Mouse (Mus musculus): ENCODE data around the gene Kbtbd12. TPM values are rescaled to one million over a fixed set of nuclear protein-coding genes. Genes with fewer than 3 reads are reported as not detected.

Gene Kbtbd12
- polyA plus RNA-seq, 1 experiment from 2014 or later, result not detected

DNA sequence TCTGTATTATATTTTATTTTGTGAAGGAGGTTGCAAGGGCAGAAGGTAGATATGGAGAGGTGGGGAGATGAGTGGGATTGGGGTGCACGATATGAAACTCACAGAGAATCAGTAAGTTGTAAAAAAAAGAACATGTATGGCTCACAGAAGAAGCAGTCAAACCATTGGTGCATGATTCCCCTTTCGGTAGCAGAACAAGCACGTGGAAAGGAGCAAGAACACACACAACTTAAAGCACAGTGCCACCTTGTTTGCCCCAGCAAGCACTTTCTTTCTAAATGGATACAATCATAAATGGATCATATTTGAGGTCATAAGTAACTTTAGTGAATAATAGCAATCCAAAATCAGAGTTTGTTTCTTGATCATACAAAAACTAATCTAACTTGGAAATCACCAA lies 24.5 kb upstream of the Kbtbd12 start:
- Histone ChIP-seq H3K9me3 (ENCODE audit: low read depth, low read length) (no peaks in the 10 kb centered on the region), H3K4me3 (ENCODE audit: low read depth, low read length) (no peak overlapping the region), H3K9ac (no peak overlapping the region), H3K36me3 (ENCODE audit: insufficient read depth) (no peaks in the 10 kb centered on the region), H3K27ac (ENCODE audit: low read depth) (no peak overlapping the region), H3K4me1 (ENCODE audit: insufficient read depth) (no peaks in the 10 kb centered on the region), H3K4me2 (no peak overlapping the region), H3K27me3 (ENCODE audit: insufficient read depth, low read length) (no peaks in the 10 kb centered on the region)
- TF ChIP-seq CTCF (IDR thresholded peaks at IDR 0.05; ENCODE audit: low read depth), result no peak
- 77% methylated on average over 3 of the region's 3 CpGs for WGBS
- ATAC-seq (ENCODE audit: insufficient read depth), result no peak
- DNase-seq, result no peak

DNA sequence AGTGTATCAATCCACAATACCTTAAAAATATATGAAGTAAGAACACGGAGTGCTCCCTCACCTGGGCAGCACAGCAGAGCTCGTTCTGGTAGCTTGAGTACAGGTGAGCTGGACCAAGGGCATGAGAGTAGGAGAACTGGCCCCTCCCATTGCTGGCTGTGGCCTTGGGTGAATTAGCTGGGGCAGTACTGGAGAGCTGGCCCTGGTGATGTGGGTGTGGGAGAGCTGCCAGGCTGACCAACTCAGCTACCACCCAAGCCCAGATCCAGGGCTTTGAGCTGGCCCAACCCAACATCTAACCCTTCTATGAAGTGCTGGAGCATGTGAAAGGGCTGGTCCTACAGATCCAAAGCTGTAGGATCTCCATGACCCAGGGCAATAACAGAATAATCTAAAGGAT lies 23.9 kb upstream of the Kbtbd12 start:
- H3K4me2 ChIP-seq, result no peak overlapping the region
- TF ChIP-seq CTCF (IDR thresholded peaks at IDR 0.05; ENCODE audit: low read depth), result no peak
- H3K9ac ChIP-seq, result no peak overlapping the region
- no peaks in the 10 kb centered on the region for H3K36me3 ChIP-seq (ENCODE audit: insufficient read depth)
- no peak for DNase-seq
- no peak for ATAC-seq (ENCODE audit: insufficient read depth)
- H3K4me3 ChIP-seq (ENCODE audit: low read depth, low read length), result no peak overlapping the region
- H3K4me1 ChIP-seq (ENCODE audit: insufficient read depth), result no peaks in the 10 kb centered on the region
- no peaks in the 10 kb centered on the region for H3K9me3 ChIP-seq (ENCODE audit: low read depth, low read length)
- no peaks in the 10 kb centered on the region for H3K27me3 ChIP-seq (ENCODE audit: insufficient read depth, low read length)
- 65% methylated on average over 2 of the region's 2 CpGs for WGBS
- H3K27ac ChIP-seq (ENCODE audit: low read depth), result no peak overlapping the region

DNA sequence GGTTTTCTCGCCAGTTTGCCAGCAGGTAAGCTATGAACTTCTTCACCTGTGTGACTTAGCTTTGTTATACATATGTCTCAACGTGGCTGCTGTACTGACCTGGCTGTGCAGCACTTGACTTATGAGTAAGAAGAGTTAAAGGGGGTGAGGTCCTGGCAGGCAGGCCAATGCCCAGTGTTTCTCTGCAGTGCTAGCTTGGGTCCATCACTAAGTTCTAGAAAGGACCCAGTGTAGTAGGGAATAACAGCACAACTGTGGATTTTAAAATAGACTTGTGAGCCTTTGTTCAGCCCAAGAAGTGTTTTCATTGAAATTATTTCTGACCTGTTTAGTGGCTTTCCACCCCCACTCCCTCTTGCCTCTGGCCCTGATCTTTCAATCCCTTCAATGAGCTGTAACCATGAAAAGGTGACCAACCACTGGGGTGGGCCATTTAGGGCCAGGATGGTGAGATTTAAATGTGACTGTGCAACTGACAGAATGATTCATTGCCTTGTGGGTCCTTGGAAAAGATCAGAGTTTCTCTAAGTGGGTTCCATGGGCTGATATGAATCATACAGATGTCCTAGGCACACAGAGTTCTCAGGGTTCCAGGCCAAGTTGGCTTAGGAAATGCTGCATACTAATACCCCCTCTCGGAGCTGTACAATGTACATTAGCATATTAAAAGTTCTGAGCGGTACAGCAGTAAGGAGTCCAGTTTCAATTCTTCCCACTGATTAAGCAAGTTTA lies 10.0 kb upstream of the Kbtbd12 start:
- no peak overlapping the region for H3K4me3 ChIP-seq (ENCODE audit: low read depth, low read length)
- no peak overlapping the region for H3K9ac ChIP-seq
- no peaks in the 10 kb centered on the region for H3K9me3 ChIP-seq (ENCODE audit: low read depth, low read length)
- DNase-seq (no peak), ATAC-seq (ENCODE audit: insufficient read depth) (no peak)
- H3K27ac ChIP-seq (ENCODE audit: low read depth), result no peak overlapping the region
- H3K36me3 ChIP-seq (ENCODE audit: insufficient read depth), result no peaks in the 10 kb centered on the region
- H3K4me2 ChIP-seq, result no peak overlapping the region
- no peaks in the 10 kb centered on the region for H3K27me3 ChIP-seq (ENCODE audit: insufficient read depth, low read length)
- TF ChIP-seq CTCF (IDR thresholded peaks at IDR 0.05; ENCODE audit: low read depth), result no peak
- no peaks in the 10 kb centered on the region for H3K4me1 ChIP-seq (ENCODE audit: insufficient read depth)
- WGBS, result 80% methylated on average over 4 of the region's 4 CpGs

DNA sequence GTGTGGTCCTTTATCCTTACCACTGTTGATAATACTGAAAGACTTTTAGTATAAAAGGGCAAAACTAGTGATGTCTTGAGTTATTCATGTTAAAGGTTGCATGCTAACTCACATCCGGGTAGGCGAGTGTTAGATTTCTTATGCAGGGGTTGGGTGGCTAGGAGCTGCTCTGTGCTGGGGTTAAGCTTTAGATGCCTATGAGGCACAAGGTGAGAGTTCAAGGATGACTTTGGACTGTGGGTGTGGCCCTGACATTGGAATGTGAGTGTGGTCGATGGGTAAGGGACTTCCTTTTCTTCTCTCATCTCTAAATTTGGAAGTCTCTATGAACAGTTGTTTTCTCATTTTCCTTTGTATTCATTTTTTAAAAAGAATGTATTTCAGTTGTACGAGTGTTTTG lies 7.0 kb upstream of the Kbtbd12 start:
- H3K9me3 ChIP-seq (ENCODE audit: low read depth, low read length), result no peaks in the 10 kb centered on the region
- ATAC-seq (ENCODE audit: insufficient read depth) (no peak), DNase-seq (no peak)
- H3K27me3 ChIP-seq (ENCODE audit: insufficient read depth, low read length), result no peaks in the 10 kb centered on the region
- no peak overlapping the region for H3K4me2 ChIP-seq
- H3K36me3 ChIP-seq (ENCODE audit: insufficient read depth), result no peaks in the 10 kb centered on the region
- WGBS, result 71% methylated on average over 4 of the region's 4 CpGs
- no peak overlapping the region for H3K9ac ChIP-seq
- TF ChIP-seq CTCF (IDR thresholded peaks at IDR 0.05; ENCODE audit: low read depth), result no peak
- no peak overlapping the region for H3K4me3 ChIP-seq (ENCODE audit: low read depth, low read length)
- no peaks in the 10 kb centered on the region for H3K4me1 ChIP-seq (ENCODE audit: insufficient read depth)
- no peak overlapping the region for H3K27ac ChIP-seq (ENCODE audit: low read depth)

GRCm38 (mm10) chr6:88641346-88641920 lies 3.7 kb upstream of the Kbtbd12 start:
- no peaks in the 10 kb centered on the region for H3K36me3 ChIP-seq (ENCODE audit: insufficient read depth)
- ATAC-seq (ENCODE audit: insufficient read depth) (no peak), DNase-seq (no peak)
- 70% methylated on average over 4 of the region's 4 CpGs for WGBS
- no peak for TF ChIP-seq CTCF (IDR thresholded peaks at IDR 0.05; ENCODE audit: low read depth)
- H3K9me3 ChIP-seq (ENCODE audit: low read depth, low read length), result no peaks in the 10 kb centered on the region
- H3K4me2 ChIP-seq, result no peak overlapping the region
- no peaks in the 10 kb centered on the region for H3K4me1 ChIP-seq (ENCODE audit: insufficient read depth)
- H3K27me3 ChIP-seq (ENCODE audit: insufficient read depth, low read length), result no peaks in the 10 kb centered on the region
- H3K27ac ChIP-seq (ENCODE audit: low read depth), result no peak overlapping the region
- no peak overlapping the region for H3K4me3 ChIP-seq (ENCODE audit: low read depth, low read length)
- no peak overlapping the region for H3K9ac ChIP-seq

- Histone ChIP-seq H3K4me2 (peak overlapping the region; percentile 36), H3K27ac (ENCODE audit: low read depth) (no peak overlapping the region), H3K9ac (no peak overlapping the region), H3K36me3 (ENCODE audit: insufficient read depth) (no peaks in the 10 kb centered on the region), H3K9me3 (ENCODE audit: low read depth, low read length) (no peaks in the 10 kb centered on the region), H3K4me3 (ENCODE audit: low read depth, low read length) (no peak overlapping the region), H3K27me3 (ENCODE audit: insufficient read depth, low read length) (no peaks in the 10 kb centered on the region), H3K4me1 (ENCODE audit: insufficient read depth) (no peaks in the 10 kb centered on the region)
- WGBS, result 47% methylated on average over 3 of the region's 3 CpGs
- no peak for TF ChIP-seq CTCF (IDR thresholded peaks at IDR 0.05; ENCODE audit: low read depth)
- DNase-seq (no peak), ATAC-seq (ENCODE audit: insufficient read depth) (no peak)
Observed at GRCm38 (mm10) chr6:88640331-88640730, 2.6 kb upstream of the Kbtbd12 start.

DNA sequence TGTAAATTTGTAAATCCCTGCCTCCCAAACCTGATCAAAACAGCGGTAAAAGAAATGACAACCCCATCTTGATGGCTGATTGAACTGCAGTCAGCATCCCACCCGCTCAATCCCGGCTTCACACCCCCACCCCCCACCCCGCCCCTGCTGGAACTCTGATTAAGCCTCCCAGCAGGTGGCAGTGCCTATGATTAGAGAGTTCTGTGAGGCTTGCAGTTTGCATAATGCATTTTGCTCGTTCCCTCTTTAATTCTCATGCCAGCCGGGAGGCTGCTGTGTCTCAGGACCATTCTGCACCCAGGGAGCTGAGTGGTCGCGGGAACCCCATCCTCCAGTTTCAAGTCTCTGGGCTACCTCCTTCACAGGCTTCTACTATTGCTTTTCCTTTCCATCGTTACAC lies 2.2 kb upstream of the Kbtbd12 start:
- H3K27me3 ChIP-seq (ENCODE audit: insufficient read depth, low read length), result no peaks in the 10 kb centered on the region
- H3K4me3 ChIP-seq (ENCODE audit: low read depth, low read length), result no peak overlapping the region
- H3K9ac ChIP-seq, result no peak overlapping the region
- no peaks in the 10 kb centered on the region for H3K4me1 ChIP-seq (ENCODE audit: insufficient read depth)
- H3K27ac ChIP-seq (ENCODE audit: low read depth), result no peak overlapping the region
- ATAC-seq (ENCODE audit: insufficient read depth) (no peak), DNase-seq (peak; percentile 47)
- H3K36me3 ChIP-seq (ENCODE audit: insufficient read depth), result no peaks in the 10 kb centered on the region
- 7% methylated on average over 9 of the region's 9 CpGs for WGBS
- no peaks in the 10 kb centered on the region for H3K9me3 ChIP-seq (ENCODE audit: low read depth, low read length)
- H3K4me2 ChIP-seq, result peak overlapping the region; percentile 36
- peak; percentile 33 for TF ChIP-seq CTCF (IDR thresholded peaks at IDR 0.05; ENCODE audit: low read depth)

Measured in lung, embryonic 14.5 days (tissue).